Mouse (Mus musculus): ENCODE data around the gene Eps15. TPM values are rescaled to one million over a fixed set of nuclear protein-coding genes. Genes with fewer than 3 reads are reported as not detected.

Gene Eps15
- polyA plus RNA-seq, 1 experiment from 2014 or later, result 70.4 TPM

DNA sequence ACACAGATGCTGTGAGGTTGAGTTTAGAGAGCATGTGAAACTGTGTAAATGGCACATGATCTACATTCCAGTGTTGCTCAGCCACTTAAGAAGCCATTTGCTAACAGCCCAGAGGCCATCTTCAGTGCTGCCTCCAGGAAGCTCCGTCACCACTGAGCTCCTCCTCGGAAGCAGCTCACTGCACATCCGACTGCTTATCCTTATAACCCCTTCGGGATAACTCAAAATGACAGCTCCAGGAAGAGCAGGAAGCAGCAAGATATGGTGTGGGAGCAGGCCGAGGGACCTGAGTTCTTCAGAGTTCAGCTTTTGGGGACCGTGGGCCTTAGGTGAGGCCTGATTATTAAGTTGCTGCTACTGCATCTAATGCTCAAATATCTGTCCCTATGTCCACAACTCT is 18.0 kb upstream of the Eps15 start:
- no peak overlapping the region for H3K4me3 ChIP-seq (ENCODE audit: low read depth, low read length)
- H3K9me3 ChIP-seq (ENCODE audit: control insufficient read depth, low read length), result no peaks in the 10 kb centered on the region
- H3K4me2 ChIP-seq, result no peak overlapping the region
- ATAC-seq (replicated peaks; ENCODE audit: low FRiP score), result peak; percentile 36
- H3K36me3 ChIP-seq (ENCODE audit: control insufficient read depth, insufficient read depth, low read length), result no peaks in the 10 kb centered on the region
- peaks cover 8% of the 10 kb centered on the region for H3K4me1 ChIP-seq (replicated peaks; ENCODE audit: control insufficient read depth, insufficient read depth, low read length)
- H3K27me3 ChIP-seq (replicated peaks; ENCODE audit: control insufficient read depth, insufficient read depth, low read length), result no peaks in the 10 kb centered on the region
- H3K27ac ChIP-seq (ENCODE audit: low read depth, low read length), result no peak overlapping the region
- H3K9ac ChIP-seq (ENCODE audit: low read depth, low read length), result no peak overlapping the region
- 59% methylated on average over 6 of the region's 6 CpGs for WGBS
- no peak for DNase-seq (ENCODE audit: low spot score)

DNA sequence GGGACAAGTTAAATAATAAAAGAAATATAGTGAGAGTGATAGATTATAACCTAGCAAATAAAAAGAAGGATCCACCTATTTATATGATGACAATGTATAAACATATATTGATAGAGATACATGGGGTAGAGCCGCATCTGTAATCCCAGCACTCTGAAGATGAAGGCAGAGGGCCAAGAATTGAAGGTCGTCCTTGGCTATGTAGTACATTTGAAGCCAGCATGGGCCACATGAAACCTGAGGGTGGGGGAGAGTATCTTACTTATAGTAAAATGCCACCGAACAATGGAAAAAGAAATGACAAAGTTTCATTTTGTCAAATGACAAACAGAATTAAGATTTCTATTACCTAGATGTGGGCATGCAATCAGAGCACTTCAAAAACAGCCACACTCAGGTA is 14.0 kb upstream of the Eps15 start:
- 86% methylated on average over 3 of the region's 3 CpGs for WGBS
- Histone ChIP-seq H3K36me3 (ENCODE audit: control insufficient read depth, insufficient read depth, low read length) (no peaks in the 10 kb centered on the region), H3K4me3 (ENCODE audit: low read depth, low read length) (no peak overlapping the region)

DNA sequence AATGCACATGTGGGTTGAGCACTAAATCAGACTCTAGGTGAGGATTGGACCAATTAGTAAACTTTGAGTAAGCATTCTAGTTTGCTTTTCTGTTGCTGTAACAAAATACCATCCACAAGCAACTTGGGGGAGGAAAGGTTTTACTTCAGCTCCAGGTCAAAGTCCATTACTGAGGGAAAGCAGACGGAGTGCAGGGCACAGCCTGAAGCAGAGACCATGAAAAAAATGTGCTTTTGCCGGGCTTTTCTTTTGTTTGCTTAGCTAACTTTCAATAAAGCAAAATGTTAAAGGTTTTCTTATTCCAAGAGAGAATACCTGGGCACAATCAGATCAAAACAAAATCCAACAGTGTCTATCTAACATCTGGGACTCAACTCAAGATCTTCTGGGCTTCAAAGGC is 13.3 kb upstream of the Eps15 start:
- Histone ChIP-seq H3K36me3 (ENCODE audit: control insufficient read depth, insufficient read depth, low read length) (no peaks in the 10 kb centered on the region), H3K9ac (ENCODE audit: low read depth, low read length) (no peak overlapping the region), H3K27me3 (replicated peaks; ENCODE audit: control insufficient read depth, insufficient read depth, low read length) (no peaks in the 10 kb centered on the region), H3K9me3 (ENCODE audit: control insufficient read depth, low read length) (no peaks in the 10 kb centered on the region), H3K4me3 (ENCODE audit: low read depth, low read length) (no peak overlapping the region), H3K4me2 (no peak overlapping the region), H3K4me1 (replicated peaks; ENCODE audit: control insufficient read depth, insufficient read depth, low read length) (0 out of 2 replicates have a peak, but pooled peaks cover 4% of the 10 kb centered on the region), H3K27ac (ENCODE audit: low read depth, low read length) (no peak overlapping the region)
- DNase-seq (ENCODE audit: low spot score) (no peak), ATAC-seq (replicated peaks; ENCODE audit: low FRiP score) (no peak)
- 65% methylated on average over 2 of the region's 2 CpGs for WGBS

More for the DNA sequence above, 14.0 kb upstream of the Eps15 start:
- DNase-seq (ENCODE audit: low spot score), result no peak
- Histone ChIP-seq H3K4me2 (no peak overlapping the region), H3K27ac (ENCODE audit: low read depth, low read length) (no peak overlapping the region), H3K27me3 (replicated peaks; ENCODE audit: control insufficient read depth, insufficient read depth, low read length) (no peaks in the 10 kb centered on the region), H3K4me1 (replicated peaks; ENCODE audit: control insufficient read depth, insufficient read depth, low read length) (0 out of 2 replicates have a peak, but pooled peaks cover 4% of the 10 kb centered on the region), H3K9me3 (ENCODE audit: control insufficient read depth, low read length) (no peaks in the 10 kb centered on the region), H3K9ac (ENCODE audit: low read depth, low read length) (no peak overlapping the region)
- no peak for ATAC-seq (replicated peaks; ENCODE audit: low FRiP score)

DNA sequence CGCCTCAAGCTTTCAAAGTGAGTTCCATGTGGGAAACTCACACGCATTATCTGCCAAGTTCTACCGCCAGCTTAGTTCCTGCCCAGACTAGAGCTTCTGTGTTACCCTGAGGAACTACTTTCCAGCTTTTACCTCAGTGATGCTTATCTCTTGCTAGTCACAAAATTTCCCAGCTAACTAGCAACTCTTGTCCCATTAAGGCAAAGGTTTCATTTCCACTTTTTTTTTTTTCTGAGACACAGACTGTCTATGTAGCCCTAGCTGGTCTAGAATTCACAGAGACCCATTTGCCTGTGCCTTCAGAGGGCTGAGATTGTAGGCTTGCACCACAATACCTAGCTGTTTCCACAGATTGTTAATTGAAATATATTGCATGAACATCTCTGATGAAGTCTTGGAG is 12.6 kb upstream of the Eps15 start:
- Histone ChIP-seq H3K9ac (ENCODE audit: low read depth, low read length) (no peak overlapping the region), H3K36me3 (ENCODE audit: control insufficient read depth, insufficient read depth, low read length) (no peaks in the 10 kb centered on the region), H3K4me2 (no peak overlapping the region), H3K9me3 (ENCODE audit: control insufficient read depth, low read length) (no peaks in the 10 kb centered on the region), H3K4me1 (replicated peaks; ENCODE audit: control insufficient read depth, insufficient read depth, low read length) (no peaks in the 10 kb centered on the region), H3K27ac (ENCODE audit: low read depth, low read length) (no peak overlapping the region), H3K4me3 (ENCODE audit: low read depth, low read length) (no peak overlapping the region), H3K27me3 (replicated peaks; ENCODE audit: control insufficient read depth, insufficient read depth, low read length) (no peaks in the 10 kb centered on the region)
- WGBS, result 72% methylated on average over 3 of the region's 3 CpGs
- ATAC-seq (replicated peaks; ENCODE audit: low FRiP score), result no peak
- DNase-seq (ENCODE audit: low spot score), result no peak

DNA sequence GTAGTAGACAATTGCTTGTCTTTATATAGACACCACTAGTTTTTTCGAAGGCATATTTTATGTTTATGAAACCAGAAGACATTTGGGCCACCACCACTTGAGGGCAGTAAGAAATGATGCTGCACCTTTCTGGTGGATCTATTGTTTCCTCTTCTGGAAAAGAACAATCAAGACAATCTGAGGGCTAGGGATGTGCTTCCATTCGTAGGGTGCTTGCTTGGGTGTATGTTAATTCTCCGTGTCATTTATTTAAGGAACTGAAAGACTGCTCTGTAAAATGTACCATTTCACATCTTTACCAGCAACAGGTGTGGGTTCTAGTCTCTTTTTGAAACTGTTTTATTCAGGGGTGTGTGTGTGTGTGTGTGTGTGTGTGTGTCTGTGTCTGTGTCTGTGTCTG is 11.2 kb upstream of the Eps15 start:
- Histone ChIP-seq H3K27me3 (replicated peaks; ENCODE audit: control insufficient read depth, insufficient read depth, low read length) (no peaks in the 10 kb centered on the region), H3K4me3 (ENCODE audit: low read depth, low read length) (no peak overlapping the region), H3K4me2 (no peak overlapping the region), H3K9me3 (ENCODE audit: control insufficient read depth, low read length) (no peaks in the 10 kb centered on the region), H3K9ac (ENCODE audit: low read depth, low read length) (no peak overlapping the region), H3K4me1 (replicated peaks; ENCODE audit: control insufficient read depth, insufficient read depth, low read length) (no peaks in the 10 kb centered on the region), H3K27ac (ENCODE audit: low read depth, low read length) (no peak overlapping the region), H3K36me3 (ENCODE audit: control insufficient read depth, insufficient read depth, low read length) (no peaks in the 10 kb centered on the region)
- 74% methylated on average over 3 of the region's 3 CpGs for WGBS
- ATAC-seq (replicated peaks; ENCODE audit: low FRiP score) (no peak), DNase-seq (ENCODE audit: low spot score) (no peak)

DNA sequence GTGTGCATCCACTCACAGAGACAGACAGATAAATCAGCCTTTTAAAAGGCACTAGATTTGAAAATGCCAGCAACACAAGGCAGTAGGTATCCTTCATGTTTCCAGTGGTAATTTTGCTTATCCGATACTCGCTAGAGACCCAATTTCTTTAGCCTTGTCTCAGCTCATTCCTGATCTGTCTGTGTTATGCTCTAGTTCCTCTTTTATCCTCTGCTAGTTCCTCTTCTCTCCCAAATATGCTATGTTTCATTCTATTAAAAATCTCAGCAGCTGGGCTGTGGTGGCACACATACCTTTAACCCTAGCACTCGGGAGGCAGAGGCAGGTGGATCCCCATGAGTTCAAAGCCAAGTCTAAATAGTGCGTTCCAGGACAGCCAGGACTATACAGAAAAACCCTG is 8.3 kb upstream of the Eps15 start:
- no peaks in the 10 kb centered on the region for H3K9me3 ChIP-seq (ENCODE audit: control insufficient read depth, low read length)
- no peak overlapping the region for H3K4me2 ChIP-seq
- H3K9ac ChIP-seq (ENCODE audit: low read depth, low read length), result no peak overlapping the region
- 79% methylated on average over 4 of the region's 4 CpGs for WGBS
- no peak overlapping the region for H3K27ac ChIP-seq (ENCODE audit: low read depth, low read length)
- no peaks in the 10 kb centered on the region for H3K27me3 ChIP-seq (replicated peaks; ENCODE audit: control insufficient read depth, insufficient read depth, low read length)
- no peak for DNase-seq (ENCODE audit: low spot score)
- H3K4me3 ChIP-seq (ENCODE audit: low read depth, low read length), result no peak overlapping the region
- H3K4me1 ChIP-seq (replicated peaks; ENCODE audit: control insufficient read depth, insufficient read depth, low read length), result no peaks in the 10 kb centered on the region
- ATAC-seq (replicated peaks; ENCODE audit: low FRiP score), result no peak
- no peaks in the 10 kb centered on the region for H3K36me3 ChIP-seq (ENCODE audit: control insufficient read depth, insufficient read depth, low read length)

DNA sequence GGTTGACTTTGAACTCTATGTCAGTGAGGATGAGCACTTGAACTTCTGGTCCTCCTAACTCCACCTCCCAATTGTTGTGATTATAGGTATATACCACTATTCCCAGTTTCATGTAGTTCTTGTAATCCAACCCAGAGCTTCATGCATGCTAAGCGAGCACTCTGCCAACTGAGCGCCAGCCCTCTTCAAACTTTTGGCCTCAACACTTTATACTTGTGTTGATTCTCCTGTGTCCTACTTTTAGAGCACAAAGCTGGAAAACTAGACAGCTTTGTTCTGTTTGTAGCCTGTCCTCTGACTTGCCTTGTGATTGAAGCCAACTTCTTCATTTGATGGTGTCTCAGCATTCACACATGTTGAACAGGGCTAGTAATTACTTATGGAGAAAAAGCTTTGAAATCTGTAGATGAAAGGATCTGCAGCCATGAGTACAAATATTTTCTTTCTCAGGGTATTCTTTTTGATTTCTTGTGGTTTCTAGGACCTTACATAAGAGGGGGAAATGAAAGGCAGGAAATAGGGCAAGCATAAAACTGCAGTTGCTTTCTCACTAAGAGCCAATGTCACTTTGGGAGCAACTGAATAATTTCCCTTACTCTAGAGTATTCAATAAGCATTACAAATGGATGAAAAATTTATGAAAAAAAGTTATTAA is 6.4 kb upstream of the Eps15 start:
- WGBS, result 90% methylated on average over 2 of the region's 2 CpGs
- ATAC-seq (replicated peaks; ENCODE audit: low FRiP score), result no peak
- Histone ChIP-seq H3K9ac (ENCODE audit: low read depth, low read length) (no peak overlapping the region), H3K4me1 (replicated peaks; ENCODE audit: control insufficient read depth, insufficient read depth, low read length) (no peaks in the 10 kb centered on the region), H3K27ac (ENCODE audit: low read depth, low read length) (no peak overlapping the region), H3K27me3 (replicated peaks; ENCODE audit: control insufficient read depth, insufficient read depth, low read length) (no peaks in the 10 kb centered on the region), H3K4me3 (ENCODE audit: low read depth, low read length) (no peak overlapping the region), H3K4me2 (no peak overlapping the region), H3K36me3 (ENCODE audit: control insufficient read depth, insufficient read depth, low read length) (no peaks in the 10 kb centered on the region), H3K9me3 (ENCODE audit: control insufficient read depth, low read length) (no peaks in the 10 kb centered on the region)
- no peak for DNase-seq (ENCODE audit: low spot score)

DNA sequence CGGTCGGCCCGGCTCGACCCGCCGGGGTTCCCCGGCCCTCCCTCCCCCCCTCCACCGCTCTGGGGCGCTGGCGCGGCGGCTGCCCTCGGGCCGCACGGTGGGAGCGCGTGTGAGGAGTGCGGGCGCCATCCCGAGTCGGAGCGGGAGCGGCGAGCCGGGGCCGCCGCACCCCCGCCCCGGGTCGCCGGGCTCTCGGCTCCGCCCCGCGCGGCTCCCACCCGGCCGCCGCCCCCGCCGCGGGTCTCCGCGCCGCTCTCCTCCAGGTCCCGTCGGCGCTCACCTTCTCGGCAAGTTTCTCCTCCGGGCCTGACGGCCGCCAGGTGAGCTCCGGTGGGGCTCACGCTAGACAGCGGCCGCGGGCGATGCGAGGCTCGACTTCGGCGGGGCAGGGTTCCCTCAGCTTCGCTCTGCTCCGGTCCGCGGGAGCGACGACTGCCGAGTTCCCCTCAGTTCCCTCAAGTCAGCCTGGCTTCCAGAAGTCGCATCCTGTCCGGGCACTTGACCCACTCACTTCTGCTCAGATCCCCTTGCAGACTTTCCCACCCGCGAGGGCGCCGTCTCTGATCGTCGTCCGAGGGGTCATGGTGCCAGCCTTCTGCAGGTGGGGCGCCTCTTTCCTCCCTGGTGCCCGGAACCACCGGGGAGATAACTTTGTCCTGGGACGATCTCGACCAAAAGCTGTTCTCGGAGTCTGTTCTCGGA is 542 bp downstream of the Eps15 start:
- H3K9ac ChIP-seq (ENCODE audit: low read depth, low read length), result peak overlapping the region; percentile 94
- H3K9me3 ChIP-seq (ENCODE audit: control insufficient read depth, low read length), result no peaks in the 10 kb centered on the region
- under 1% methylated on average over 72 of the region's 85 CpGs for WGBS
- ATAC-seq (replicated peaks; ENCODE audit: low FRiP score) (peak; percentile 79), DNase-seq (ENCODE audit: low spot score) (peak; percentile 63)
- H3K4me3 ChIP-seq (ENCODE audit: low read depth, low read length), result peak overlapping the region; percentile 94
- peaks cover 10% of the 10 kb centered on the region for H3K4me1 ChIP-seq (replicated peaks; ENCODE audit: control insufficient read depth, insufficient read depth, low read length)
- no peaks in the 10 kb centered on the region for H3K36me3 ChIP-seq (ENCODE audit: control insufficient read depth, insufficient read depth, low read length)
- H3K27me3 ChIP-seq (replicated peaks; ENCODE audit: control insufficient read depth, insufficient read depth, low read length), result no peaks in the 10 kb centered on the region
- H3K4me2 ChIP-seq, result peak overlapping the region; percentile 86
- peak overlapping the region; percentile 86 for H3K27ac ChIP-seq (ENCODE audit: low read depth, low read length)

DNA sequence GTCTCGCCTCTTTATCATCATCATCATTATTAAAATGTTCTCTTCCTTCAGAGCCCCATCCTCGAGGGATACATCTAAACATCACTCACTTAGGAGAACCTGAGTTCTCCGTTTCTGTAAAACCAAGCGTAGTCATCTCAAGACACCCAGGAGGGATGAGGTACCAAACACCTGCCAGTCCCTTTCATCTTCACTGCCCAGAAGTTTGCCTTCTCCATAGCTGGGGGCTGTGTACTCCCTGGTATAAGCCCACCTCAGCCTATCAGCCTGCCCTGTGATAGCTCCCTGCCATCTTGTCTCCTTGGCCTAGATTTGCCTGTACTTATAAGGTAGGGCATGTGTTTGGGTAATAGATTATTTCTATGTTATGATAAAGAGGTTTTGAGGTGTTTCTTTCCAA is 1.1 kb downstream of the Eps15 start:
- H3K4me3 ChIP-seq (ENCODE audit: low read depth, low read length), result peak overlapping the region; percentile 94
- H3K4me1 ChIP-seq (replicated peaks; ENCODE audit: control insufficient read depth, insufficient read depth, low read length), result peaks cover 10% of the 10 kb centered on the region
- peak overlapping the region; percentile 86 for H3K4me2 ChIP-seq
- H3K36me3 ChIP-seq (ENCODE audit: control insufficient read depth, insufficient read depth, low read length), result no peaks in the 10 kb centered on the region
- peak overlapping the region; percentile 94 for H3K9ac ChIP-seq (ENCODE audit: low read depth, low read length)
- ATAC-seq (replicated peaks; ENCODE audit: low FRiP score), result no peak
- H3K27ac ChIP-seq (ENCODE audit: low read depth, low read length), result no peak overlapping the region
- WGBS, result 12% methylated on average over 4 of the region's 4 CpGs
- no peaks in the 10 kb centered on the region for H3K27me3 ChIP-seq (replicated peaks; ENCODE audit: control insufficient read depth, insufficient read depth, low read length)
- H3K9me3 ChIP-seq (ENCODE audit: control insufficient read depth, low read length), result no peaks in the 10 kb centered on the region
- no peak for DNase-seq (ENCODE audit: low spot score)
